Mouse (Mus musculus) brain, embryonic 14.5 days (tissue): ENCODE measurements around the gene Atxn1.
A peak's percentile ranks its signal among the peaks of the same experiment; 100 is the strongest.

ENCODE experiments used
- CTCF ChIP-seq: fragments of 200-500 bp; IDR thresholded peaks from 2 replicates; pipeline ENCODE4 v1.5.1; 2012; ENCODE audit warnings: inconsistent platforms, mild to moderate bottlenecking, moderate library complexity, borderline replicate concordance; ENCODE audit not compliant: insufficient read depth, insufficient read length; ENCODE audit errors: extremely low read depth
- POLR2A ChIP-seq: fragments of 200-500 bp; IDR thresholded peaks from 2 replicates; pipeline ENCODE4 v1.6.1; 2012; ENCODE audit warnings: mild to moderate bottlenecking, inconsistent platforms, borderline replicate concordance; ENCODE audit not compliant: poor library complexity, insufficient read depth, insufficient read length, severe bottlenecking; ENCODE audit errors: extremely low read depth

- TF ChIP-seq CTCF: peak; percentile 32; the same call in 1 of the 2 replicates
- TF ChIP-seq POLR2A: no peak
Measured at GRCm38 (mm10) chr13:45683991-45684390, 280.8 kb downstream of the Atxn1 start.
